Mouse (Mus musculus) olfactory bulb, adult 2 months (tissue): ENCODE measurements around the gene Ccdc117. TPM values are rescaled to one million over a fixed set of nuclear protein-coding genes. Genes with fewer than 3 reads are reported as not detected.

ENCODE experiments used
- H3K27ac ChIP-seq: fragments of 200-500 bp; 2 replicates; pipeline ENCODE4 v1.5.1; 2012; ENCODE audit warnings: low read depth, low read length; ENCODE audit not compliant: insufficient read depth
- H3K4me1 ChIP-seq: fragments of 200-500 bp; 2 replicates; pipeline ENCODE4 v1.6.1; 2012; ENCODE audit warnings: low read length; ENCODE audit not compliant: control insufficient read depth, insufficient read depth
- H3K4me3 ChIP-seq: fragments of 200-500 bp; 2 replicates; pipeline ENCODE4 v1.5.1; 2012; ENCODE audit warnings: mild to moderate bottlenecking, low read depth, low read length, moderate library complexity; ENCODE audit not compliant: insufficient read depth
- CTCF ChIP-seq: fragments of 200-500 bp; IDR thresholded peaks from 2 replicates; pipeline ENCODE4 v1.5.1; 2012; ENCODE audit warnings: low read depth, mild to moderate bottlenecking, low read length, moderate library complexity; ENCODE audit not compliant: insufficient read depth
- POLR2A ChIP-seq: fragments of 200-500 bp; IDR thresholded peaks from 2 replicates; pipeline ENCODE4 v1.6.1; 2012; ENCODE audit warnings: mild to moderate bottlenecking, low read depth, low read length, moderate library complexity; ENCODE audit not compliant: insufficient read depth
- WGBS: fragments of 180-500 bp; shearing (Covaris S2); methylation state at CpG from one replicate; pipeline ENCODE4 v1.1.7; 2018; 5-methylcytosine and 5-hydroxymethylcytosine counted together
- polyA plus RNA-seq: library from polyadenylated mRNA; stranded (reverse); fragments of >200 nt; gene quantifications from 2 replicates; pipeline ENCODE4 v1.2.4, GENCODE M21; 2012; ENCODE audit warnings: low replicate concordance; ENCODE audit not compliant: missing spikeins, insufficient read depth, insufficient read length

Gene Ccdc117
- not detected in 2 replicates for polyA plus RNA-seq

DNA sequence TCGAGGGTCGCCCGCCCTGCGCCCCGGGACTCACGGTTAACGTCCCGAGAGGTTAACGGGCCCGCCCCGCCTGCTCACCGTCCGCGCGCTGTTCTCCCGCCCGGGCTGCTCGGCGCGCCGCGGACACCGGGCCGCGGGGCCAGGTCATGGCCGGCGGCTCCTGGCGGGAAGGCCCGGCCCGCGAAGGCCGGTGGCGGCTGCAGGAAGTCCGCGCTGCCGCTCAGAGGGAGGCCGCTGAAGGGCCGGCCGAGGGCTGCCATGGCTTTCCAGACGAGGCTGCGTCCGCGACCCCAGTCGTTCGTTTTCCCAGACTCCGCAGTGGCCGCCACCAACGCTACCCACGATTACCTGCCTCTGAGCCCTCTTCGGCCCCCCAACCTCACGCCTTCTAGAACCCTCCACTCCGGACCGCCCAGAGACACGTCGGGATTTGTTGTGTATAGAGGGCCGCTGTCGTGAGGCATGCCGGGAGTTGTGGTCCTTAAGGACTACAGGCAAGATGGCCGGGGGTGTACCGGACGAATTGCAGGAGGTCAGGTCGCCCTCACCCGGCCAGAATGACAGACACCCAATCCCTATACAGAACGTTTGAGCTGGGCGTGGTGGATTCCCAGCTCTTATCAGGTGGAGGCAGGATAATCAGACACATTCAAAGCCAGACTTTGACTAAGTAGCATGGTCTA lies at the start of gene Ccdc117:
Ccdc117 (minus strand) TSS at position 389 of the 683 bp plus-strand sequence.
- WGBS, result under 1% methylated on average over 65 of the region's 65 CpGs
- Histone ChIP-seq H3K4me1 (no peaks in the 10 kb centered on the region), H3K27ac (no peak within 1 kb of the TSS; the same call in 1 of the 2 replicates), H3K4me3 (peak within 1 kb of the TSS; percentile 89)
- TF ChIP-seq CTCF (no peak), POLR2A (0 out of 2 replicates have a peak, but pooled peaks have one; percentile 40)

DNA sequence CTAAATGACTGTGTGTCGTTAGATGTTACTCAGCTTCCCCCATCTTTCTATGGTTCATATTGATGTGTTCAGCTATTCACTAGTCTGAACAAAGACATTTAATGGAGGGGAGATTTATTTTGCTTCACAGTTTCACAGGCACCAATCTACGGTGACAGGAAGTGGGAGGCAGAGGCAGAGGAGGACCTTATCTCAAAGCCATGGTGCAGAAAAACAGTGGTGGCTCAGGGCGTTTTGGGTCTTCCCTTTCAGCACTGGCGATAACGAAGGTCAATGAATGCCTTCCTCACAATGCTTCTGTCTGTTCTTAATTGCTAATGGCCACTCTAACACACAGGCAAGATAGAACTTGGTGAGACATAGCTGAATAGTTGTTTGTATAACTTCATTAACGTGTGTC lies 33.1 kb upstream of the Ccdc117 start:
- WGBS, result 67% methylated on average over 6 of the region's 6 CpGs
- TF ChIP-seq POLR2A (no peak), CTCF (no peak)
- H3K4me3 ChIP-seq, result no peak overlapping the region

DNA sequence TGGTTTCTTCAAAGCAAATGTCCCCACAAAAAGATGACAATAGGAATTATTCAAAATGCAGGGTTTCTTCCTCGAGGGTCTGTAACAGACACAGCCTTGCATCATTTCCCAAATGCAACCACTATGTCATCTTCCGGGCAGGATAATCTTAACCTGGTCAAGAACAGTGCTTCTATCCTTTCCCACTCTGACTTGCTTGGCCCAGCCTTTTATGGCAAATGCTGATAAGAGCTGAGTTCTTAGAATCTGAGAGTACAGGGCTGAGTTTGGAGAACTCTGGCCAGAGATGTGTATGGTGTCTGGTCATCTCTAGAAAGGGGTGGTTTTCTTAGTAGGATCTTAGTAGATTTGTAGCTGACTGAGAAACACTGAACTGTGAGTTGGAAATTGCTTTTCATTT lies 31.8 kb upstream of the Ccdc117 start:
- WGBS, result 73% methylated on average over 2 of the region's 2 CpGs

More for the DNA sequence above, 33.1 kb upstream of the Ccdc117 start:
- Histone ChIP-seq H3K27ac (no peak overlapping the region), H3K4me1 (no peaks in the 10 kb centered on the region)

DNA sequence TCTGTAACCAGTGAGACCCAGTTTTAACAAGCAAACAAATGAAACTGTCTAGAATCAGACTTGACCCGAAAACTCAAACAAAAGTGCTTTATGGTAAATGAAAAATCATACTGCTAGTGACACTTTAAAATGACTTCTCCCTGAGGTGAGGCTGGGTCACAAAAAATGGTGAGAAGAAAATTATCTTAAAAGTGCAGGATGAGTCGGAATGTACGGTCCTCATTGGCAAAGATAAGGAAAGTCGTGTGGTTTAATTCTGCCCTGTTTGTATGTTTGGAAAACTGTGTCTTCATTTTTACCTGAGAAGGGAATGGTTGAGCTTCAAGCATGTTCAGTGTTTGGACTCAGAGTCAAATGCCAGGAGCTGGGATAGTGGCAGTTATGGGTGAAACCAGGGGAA lies 29.9 kb upstream of the Ccdc117 start:
- Histone ChIP-seq H3K27ac (no peak overlapping the region), H3K4me1 (no peaks in the 10 kb centered on the region), H3K4me3 (no peak overlapping the region)
- TF ChIP-seq CTCF (no peak), POLR2A (no peak)
- WGBS, result 96% methylated on average over 4 of the region's 4 CpGs

More for the DNA sequence above, 31.8 kb upstream of the Ccdc117 start:
- Histone ChIP-seq H3K27ac (no peak overlapping the region), H3K4me3 (no peak overlapping the region), H3K4me1 (no peaks in the 10 kb centered on the region)
- TF ChIP-seq CTCF (no peak), POLR2A (no peak)

DNA sequence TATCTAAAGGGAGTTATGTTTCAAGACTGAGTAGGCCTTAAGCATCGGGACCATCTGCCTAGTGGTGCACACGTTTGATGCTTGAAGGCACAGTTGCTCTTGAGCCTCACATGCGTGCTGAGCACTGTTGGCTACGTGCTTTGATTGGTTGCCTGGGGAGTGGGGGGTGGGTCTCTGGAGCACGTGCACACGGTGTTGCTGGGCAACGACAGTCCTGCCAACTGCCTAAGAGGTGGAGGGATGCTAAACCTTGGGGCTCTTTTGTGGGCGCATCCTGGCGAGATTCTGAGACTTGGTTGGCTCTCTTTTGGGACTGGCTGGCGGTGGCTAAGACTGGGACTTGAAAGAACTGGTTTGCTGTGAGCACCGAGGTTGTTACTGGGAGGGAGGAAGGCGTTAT lies 27.5 kb upstream of the Ccdc117 start, which contains the start of gene Ankrd36:
Ankrd36 (plus strand) TSS at position 211 of the 400 bp plus-strand sequence.
- Histone ChIP-seq H3K27ac (no peak within 1 kb of the TSS), H3K4me1 (no peaks in the 10 kb centered on the region), H3K4me3 (no peak within 1 kb of the TSS)
- 79% methylated on average over 12 of the region's 12 CpGs for WGBS
- TF ChIP-seq POLR2A (no peak), CTCF (no peak)

DNA sequence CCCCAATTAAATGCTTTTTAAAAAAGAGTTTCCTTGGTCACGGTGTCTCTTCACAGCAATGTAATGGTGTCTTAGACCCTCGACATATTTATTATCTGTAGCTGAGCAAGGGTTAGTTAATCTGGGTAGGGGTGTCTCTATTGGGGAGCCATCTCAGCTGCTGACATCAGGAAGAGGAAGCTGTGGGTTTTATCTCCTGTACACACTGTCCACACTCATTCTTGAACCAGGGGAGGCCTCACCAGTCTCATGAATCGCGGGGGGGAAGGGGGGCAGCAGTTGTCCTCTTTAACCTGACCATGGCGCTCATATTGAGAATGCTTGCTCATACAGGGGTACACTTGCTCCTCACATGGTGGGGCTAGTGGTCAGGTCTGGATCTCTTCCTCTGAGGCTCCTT lies 26.1 kb upstream of the Ccdc117 start:
- TF ChIP-seq POLR2A, result no peak
- TF ChIP-seq CTCF, result no peak
- H3K4me1 ChIP-seq, result no peaks in the 10 kb centered on the region
- 90% methylated on average over 5 of the region's 5 CpGs for WGBS
- H3K27ac ChIP-seq, result no peak overlapping the region
- H3K4me3 ChIP-seq, result no peak overlapping the region

DNA sequence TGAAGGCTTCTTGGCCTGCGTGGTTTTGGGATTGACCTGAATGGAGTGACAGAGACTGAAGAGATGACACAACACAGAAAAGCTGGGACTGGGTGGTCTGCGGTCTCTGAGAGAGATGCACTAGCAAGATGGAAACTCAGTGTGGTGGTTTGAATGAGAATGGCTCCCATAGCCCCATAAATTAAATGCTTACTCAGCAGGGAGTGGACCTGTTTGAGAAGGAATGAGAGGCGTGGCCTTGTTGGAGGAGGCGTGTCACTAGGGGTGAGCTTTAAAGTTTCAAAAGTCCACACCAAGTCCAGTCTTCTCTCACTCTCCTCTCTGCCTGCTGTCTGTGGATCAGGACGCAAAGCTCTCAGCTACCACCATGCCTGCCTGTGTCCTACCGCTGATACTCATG lies 25.7 kb upstream of the Ccdc117 start:
- Histone ChIP-seq H3K4me3 (no peak overlapping the region), H3K27ac (no peak overlapping the region), H3K4me1 (no peaks in the 10 kb centered on the region)
- TF ChIP-seq CTCF, result no peak
- 97% methylated on average over 6 of the region's 6 CpGs for WGBS

DNA sequence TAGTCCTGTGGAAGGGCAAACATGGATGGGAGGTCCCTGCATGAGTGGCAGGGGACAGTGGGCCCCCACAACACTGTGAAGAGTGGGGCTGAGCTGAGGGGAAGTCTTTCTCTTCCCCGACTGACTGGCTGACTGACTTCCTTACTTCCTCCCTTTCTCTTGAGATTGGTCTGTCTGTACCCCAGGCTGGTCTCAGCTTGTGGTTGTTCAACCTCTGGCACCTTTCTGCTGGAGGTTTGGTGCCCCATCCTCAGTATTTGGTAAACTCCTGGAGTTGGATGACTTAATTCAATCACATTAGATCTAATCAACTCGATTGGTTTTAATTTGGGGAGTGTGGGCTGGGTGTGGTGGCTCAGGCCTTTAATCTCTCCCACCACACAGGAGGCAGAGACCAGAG lies 24.5 kb upstream of the Ccdc117 start:
- no peak overlapping the region for H3K4me3 ChIP-seq
- 66% methylated on average over 2 of the region's 2 CpGs for WGBS
- no peak overlapping the region for H3K27ac ChIP-seq
- TF ChIP-seq CTCF, result no peak
- no peak for TF ChIP-seq POLR2A
- H3K4me1 ChIP-seq, result no peaks in the 10 kb centered on the region

DNA sequence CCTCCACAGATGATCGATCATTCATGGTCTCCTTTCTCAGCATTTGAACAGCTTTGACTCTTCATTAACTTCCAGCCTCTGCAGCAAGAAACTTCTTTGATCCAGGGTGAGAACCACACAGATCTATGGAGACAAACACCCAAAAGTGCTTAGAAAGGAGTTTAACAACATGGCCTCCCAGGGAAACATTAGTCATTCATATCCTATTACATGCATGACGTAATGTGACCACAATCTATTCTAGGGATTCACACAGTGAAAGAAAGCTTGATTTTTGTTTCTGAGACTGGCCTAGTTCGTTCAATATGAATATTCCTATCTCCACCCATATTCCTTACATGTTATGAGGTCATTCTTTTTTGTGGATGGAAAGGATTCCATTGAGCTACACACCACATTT lies 23.6 kb upstream of the Ccdc117 start:
- Histone ChIP-seq H3K4me3 (no peak overlapping the region), H3K4me1 (no peaks in the 10 kb centered on the region), H3K27ac (no peak overlapping the region)
- WGBS, result 94% methylated on average over 3 of the region's 3 CpGs
- TF ChIP-seq CTCF (no peak), POLR2A (no peak)
